Comparison of ENCODE assay signal across 8 mouse cellular contexts in the genomic region with DNA sequence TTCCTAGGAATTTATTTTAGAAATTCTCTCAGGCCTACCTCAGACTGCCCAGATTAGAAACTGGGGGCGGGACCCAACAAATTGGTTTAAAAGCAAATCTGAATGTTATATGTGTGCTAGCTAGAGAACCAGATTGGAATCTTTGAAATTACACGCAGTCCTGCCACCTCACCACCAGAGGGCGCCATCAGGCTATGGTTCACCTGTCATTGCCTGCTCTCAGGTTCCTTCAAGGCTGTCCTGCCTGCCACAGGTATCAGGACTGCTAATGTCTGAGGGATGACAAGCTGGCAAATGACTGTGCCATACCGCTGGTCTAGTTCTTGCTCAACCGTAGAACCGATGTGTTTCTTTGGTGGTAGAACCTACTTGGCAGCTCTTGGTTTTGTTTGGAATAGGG. TPM values are rescaled to one million over a fixed set of nuclear protein-coding genes. Genes with fewer than 3 reads are reported as not detected.
DNase-seq lines count a peak whose midpoint lies in the region; ATAC-seq lines count a peak whose summit lies in the region.

No protein-coding gene starts in this region.

- H3K4me3 ChIP-seq in forebrain, embryonic 16.5 days (replicated peaks; ENCODE audit: low read length): no peak overlapping the region

- no peak overlapping the region for H3K4me2 ChIP-seq in forebrain, embryonic 16.5 days (ENCODE audit: low read length)

- H3K9ac ChIP-seq in forebrain, embryonic 16.5 days (replicated peaks; ENCODE audit: low read depth, low read length): no peak overlapping the region

- ATAC-seq in forebrain, embryonic 16.5 days: peak; percentile 31; the same call in 1 of the 2 replicates

- H3K4me1 ChIP-seq in forebrain, embryonic 16.5 days (replicated peaks; ENCODE audit: control insufficient read depth, insufficient read depth, low read length): no peaks in the 10 kb centered on the region

- 13% methylated on average over 6 of the region's 6 CpGs for WGBS in forebrain, embryonic 16.5 days

- no peaks in the 10 kb centered on the region for H3K36me3 ChIP-seq in forebrain, embryonic 16.5 days (ENCODE audit: control insufficient read depth, insufficient read depth)

- peak; percentile 76 for DNase-seq in 3T3-L1 (ENCODE audit: low read depth, low spot score)
- DNase-seq in CD8-positive naive resting alpha-beta T cell, adult 2 months (ENCODE audit: low read depth in 2 of 2, low spot score in 2 of 2): peak; percentile 49 to 57
- DNase-seq in c-Kit-negative CD71-positive TER-119-positive erythroid progenitor cells, embryonic 14.5 days (ENCODE audit: low read depth, low spot score): peak; percentile 40
- DNase-seq in layer of hippocampus, adult 18-20 months (ENCODE audit: low spot score in 2 of 2): peak; percentile 45 to 76
- peak; percentile 65 for DNase-seq in lung, postnatal 10 days
- DNase-seq in right cerebral cortex, postnatal 14 days: peak; percentile 68
- DNase-seq in urinary bladder, postnatal 36 days (ENCODE audit: low spot score in 2 of 2): peak; percentile 46 to 65

- no peaks in the 10 kb centered on the region for H3K9me3 ChIP-seq in forebrain, embryonic 16.5 days (ENCODE audit: control insufficient read depth, low read length)

- no peak overlapping the region for H3K27ac ChIP-seq in forebrain, embryonic 16.5 days (ENCODE audit: low read length)

- H3K27me3 ChIP-seq in forebrain, embryonic 16.5 days (replicated peaks; ENCODE audit: control insufficient read depth, insufficient read depth, low read length): no peaks in the 10 kb centered on the region

RNA-seq across cellular contexts. Expression of a gene that starts 20.1 kb away (rescaled TPM):
- polyA plus RNA-seq in forebrain, embryonic 16.5 days (2015; fragmentation: Nextera tagmentation; extraction: Ambion mirVana): 3.7 and 5.2 TPM in 2 replicates
- total RNA-seq in layer of hippocampus, adult 18-20 months (2021): 1 to 10 TPM; 7.7 to 9.9 TPM

RNA-seq across cellular contexts. Expression of a gene that starts 53.3 kb away (rescaled TPM):
- 38.5 and 43.2 TPM in 2 replicates for polyA plus RNA-seq in forebrain, embryonic 16.5 days (2015; fragmentation: Nextera tagmentation; extraction: Ambion mirVana)
- 10 to 100 TPM; 24.3 to 25.9 TPM for total RNA-seq in layer of hippocampus, adult 18-20 months (2021)
